ENCODE assay signal across 8 mouse cellular contexts in the genomic region with DNA sequence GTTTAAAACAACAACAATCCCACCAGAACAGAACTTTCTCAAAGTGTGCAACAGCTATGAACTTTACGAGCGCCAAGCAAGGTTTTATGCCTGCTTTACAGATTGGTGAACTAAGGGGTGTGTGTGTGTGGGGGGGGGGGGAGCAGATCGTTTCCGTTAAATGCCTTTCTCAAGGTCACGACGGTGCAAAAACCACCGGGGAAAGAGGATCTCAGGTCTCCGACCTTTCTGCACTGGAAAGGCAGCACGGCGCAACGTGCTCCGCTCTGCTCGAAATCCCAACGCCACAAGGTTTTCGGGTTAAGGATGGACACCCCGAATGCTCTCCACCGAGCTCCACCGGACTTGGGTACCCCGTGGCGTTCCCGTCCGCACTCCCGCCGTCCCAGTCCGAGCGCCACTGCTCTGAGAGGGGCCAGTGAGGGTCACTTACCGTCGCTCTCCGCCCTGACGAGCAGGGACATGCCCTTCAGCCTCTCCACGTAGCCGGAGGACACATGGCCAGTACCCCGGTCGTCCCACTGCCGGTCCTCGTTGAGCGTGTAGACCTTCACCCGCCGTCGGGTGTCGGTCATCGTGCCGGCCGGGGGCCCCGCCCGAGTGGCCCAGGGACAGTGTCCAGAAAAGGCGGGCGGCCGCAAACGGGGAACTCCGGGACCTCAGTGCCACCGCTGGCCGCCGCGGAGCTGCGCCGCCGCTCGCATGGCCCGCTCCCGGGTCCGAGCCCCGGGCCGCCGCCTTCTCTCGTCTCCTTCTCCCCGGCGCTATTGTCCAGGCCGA. TPM values are rescaled to one million over a fixed set of nuclear protein-coding genes. Genes with fewer than 3 reads are reported as not detected.
A peak's percentile ranks its signal among the peaks of the same experiment; 100 is the strongest.
DNase-seq lines count a peak whose midpoint lies in the region; ATAC-seq and TF ChIP-seq lines count a peak whose summit lies in the region.

No protein-coding gene starts in this region.

- peak overlapping the region; percentile 97 for H3K9ac ChIP-seq in forebrain, embryonic 12.5 days
- peak overlapping the region; percentile 99 for H3K9ac ChIP-seq in heart, embryonic 15.5 days
- H3K9ac ChIP-seq in kidney, postnatal 0 days (ENCODE audit: low read depth, low read length), result peak overlapping the region; percentile 92

- ATAC-seq in forebrain, embryonic 12.5 days (ENCODE audit: low FRiP score), result peak; percentile 15
- ATAC-seq in heart, embryonic 15.5 days (replicated peaks; ENCODE audit: insufficient number of reproducible peaks, insufficient read depth, low FRiP score, low read depth), result peak; percentile 28
- ATAC-seq in kidney, postnatal 0 days (replicated peaks; ENCODE audit: low FRiP score, low read depth), result peak; percentile 15

- TF ChIP-seq CTCF in bone marrow, adult 2 months (IDR thresholded peaks at IDR 0.05; ENCODE audit: control insufficient read depth, insufficient read depth, low read length), result no peak
- no peak for TF ChIP-seq CTCF in kidney, postnatal 0 days (IDR thresholded peaks at IDR 0.05; ENCODE audit: low read depth)

- peak overlapping the region; percentile 83 for H3K4me2 ChIP-seq in forebrain, embryonic 12.5 days
- H3K4me2 ChIP-seq in heart, embryonic 15.5 days, result peak overlapping the region; percentile 76
- H3K4me2 ChIP-seq in kidney, postnatal 0 days (ENCODE audit: low read length), result peak overlapping the region; percentile 84

- TF ChIP-seq POLR2A in bone marrow, adult 2 months (IDR thresholded peaks at IDR 0.05; ENCODE audit: borderline replicate concordance, control insufficient read depth, low read depth, low read length), result peak; percentile 38; the same call in 1 of the 2 replicates

- WGBS in bone marrow, adult 2 months, result under 1% methylated on average over 69 of the region's 69 CpGs
- WGBS in forebrain, embryonic 12.5 days, result under 1% methylated on average over 68 of the region's 69 CpGs
- WGBS in heart, embryonic 15.5 days, result under 1% methylated on average over 68 of the region's 69 CpGs
- under 1% methylated on average over 68 of the region's 69 CpGs for WGBS in kidney, postnatal 0 days

- H3K9me3 ChIP-seq in forebrain, embryonic 12.5 days, result no peaks in the 10 kb centered on the region
- no peaks in the 10 kb centered on the region for H3K9me3 ChIP-seq in heart, embryonic 15.5 days (replicated peaks)
- H3K9me3 ChIP-seq in kidney, postnatal 0 days (replicated peaks; ENCODE audit: low read length), result no peaks in the 10 kb centered on the region

- DNase-seq in embryo, embryonic 10 days (ENCODE audit: low spot score), result peak; percentile 38
- DNase-seq in embryo, embryonic 9.5 days (ENCODE audit: extremely low spot score), result no peak
- DNase-seq in kidney, postnatal 0 days (ENCODE audit: low spot score), result peak; percentile 25
- DNase-seq in lung, postnatal 14 days, result peak; percentile 38
- peak; percentile 43 for DNase-seq in right cerebral cortex, postnatal 10 days (ENCODE audit: low spot score in 2 of 2)

- H3K27ac ChIP-seq in bone marrow, adult 2 months (ENCODE audit: control insufficient read depth, insufficient read depth, low read depth, low read length, poor library complexity), result peak overlapping the region; percentile 97
- peak overlapping the region; percentile 100 for H3K27ac ChIP-seq in forebrain, embryonic 12.5 days
- H3K27ac ChIP-seq in heart, embryonic 15.5 days, result peak overlapping the region; percentile 99
- H3K27ac ChIP-seq in kidney, postnatal 0 days, result peak overlapping the region; percentile 93

- no peaks in the 10 kb centered on the region for H3K27me3 ChIP-seq in forebrain, embryonic 12.5 days
- no peaks in the 10 kb centered on the region for H3K27me3 ChIP-seq in heart, embryonic 15.5 days
- H3K27me3 ChIP-seq in kidney, postnatal 0 days (ENCODE audit: insufficient read depth, low read length), result no peaks in the 10 kb centered on the region

- H3K4me1 ChIP-seq in bone marrow, adult 2 months (ENCODE audit: control insufficient read depth, insufficient read depth, low read length), result no peaks in the 10 kb centered on the region; the same call in 1 of the 2 replicates
- H3K4me1 ChIP-seq in forebrain, embryonic 12.5 days, result peaks cover 30% of the 10 kb centered on the region
- peaks cover 25% of the 10 kb centered on the region for H3K4me1 ChIP-seq in heart, embryonic 15.5 days (replicated peaks)
- H3K4me1 ChIP-seq in kidney, postnatal 0 days (replicated peaks; ENCODE audit: insufficient read depth, low read length), result peaks cover 4% of the 10 kb centered on the region; the same call in 1 of the 2 replicates

- H3K36me3 ChIP-seq in forebrain, embryonic 12.5 days (replicated peaks), result peaks cover 11% of the 10 kb centered on the region; the same call in 1 of the 2 replicates
- H3K36me3 ChIP-seq in heart, embryonic 15.5 days, result no peaks in the 10 kb centered on the region
- H3K36me3 ChIP-seq in kidney, postnatal 0 days (ENCODE audit: insufficient read depth, low read length), result no peaks in the 10 kb centered on the region

- H3K4me3 ChIP-seq in bone marrow, adult 2 months (replicated peaks; ENCODE audit: control insufficient read depth, low read depth, low read length), result peak overlapping the region; percentile 97
- peak overlapping the region; percentile 100 for H3K4me3 ChIP-seq in forebrain, embryonic 12.5 days (replicated peaks)
- H3K4me3 ChIP-seq in heart, embryonic 15.5 days, result peak overlapping the region; percentile 97
- H3K4me3 ChIP-seq in kidney, postnatal 0 days (replicated peaks; ENCODE audit: low read depth, low read length), result peak overlapping the region; percentile 99

RNA-seq across cellular contexts. Expression of a gene that starts 1.0 kb away (rescaled TPM):
- polyA plus RNA-seq in bone marrow, adult 2 months (2011; ENCODE audit: insufficient read depth, insufficient read length, low replicate concordance, missing spikeins), result 30.2 and 45.0 TPM in 2 replicates
- 74.8 and 78.0 TPM in 2 replicates for polyA plus RNA-seq in forebrain, embryonic 12.5 days (2016; fragmentation: Nextera tagmentation; extraction: Ambion mirVana)
- 27.0 and 30.9 TPM in 2 replicates for polyA plus RNA-seq in heart, embryonic 15.5 days (2015; fragmentation: Nextera tagmentation; extraction: Ambion mirVana)
- polyA plus RNA-seq in kidney, postnatal 0 days (2015; fragmentation: Nextera tagmentation; extraction: Ambion mirVana), result 27.7 and 31.1 TPM in 2 replicates

RNA-seq across cellular contexts. Expression of a gene that starts 53.6 kb away (rescaled TPM):
- 68.4 and 138 TPM in 2 replicates for polyA plus RNA-seq in bone marrow, adult 2 months (2011; ENCODE audit: insufficient read depth, insufficient read length, low replicate concordance, missing spikeins)
- polyA plus RNA-seq in forebrain, embryonic 12.5 days (2016; fragmentation: Nextera tagmentation; extraction: Ambion mirVana), result 28.8 and 30.4 TPM in 2 replicates
- polyA plus RNA-seq in heart, embryonic 15.5 days (2015; fragmentation: Nextera tagmentation; extraction: Ambion mirVana), result 2.4 and 5.3 TPM in 2 replicates
- 7.6 and 7.8 TPM in 2 replicates for polyA plus RNA-seq in kidney, postnatal 0 days (2015; fragmentation: Nextera tagmentation; extraction: Ambion mirVana)
